Mouse (Mus musculus): ENCODE data around the gene Rfwd3.
"Not testable (repeated sequence)": the region's sequence is repeated elsewhere in the genome, so short reads cannot be mapped to it uniquely, and the experiment has no call there.

Gene Rfwd3

GRCm38 (mm10) chr8:111299821-111300568 is at the start of gene Rfwd3:
Gene Rfwd3 (minus strand): TSS chr8:111300222.
- peak; percentile 98 to 99 for DNase-seq

GRCm38 (mm10) chr8:111343225-111343624 is 43.2 kb upstream of the Rfwd3 start:
- DNase-seq: peak; percentile 82 to 90

GRCm38 (mm10) chr8:111340186-111340585 is 40.2 kb upstream of the Rfwd3 start:
- no peak for DNase-seq

GRCm38 (mm10) chr8:111338370-111339208 is 38.6 kb upstream of the Rfwd3 start:
- DNase-seq: no peak

DNA sequence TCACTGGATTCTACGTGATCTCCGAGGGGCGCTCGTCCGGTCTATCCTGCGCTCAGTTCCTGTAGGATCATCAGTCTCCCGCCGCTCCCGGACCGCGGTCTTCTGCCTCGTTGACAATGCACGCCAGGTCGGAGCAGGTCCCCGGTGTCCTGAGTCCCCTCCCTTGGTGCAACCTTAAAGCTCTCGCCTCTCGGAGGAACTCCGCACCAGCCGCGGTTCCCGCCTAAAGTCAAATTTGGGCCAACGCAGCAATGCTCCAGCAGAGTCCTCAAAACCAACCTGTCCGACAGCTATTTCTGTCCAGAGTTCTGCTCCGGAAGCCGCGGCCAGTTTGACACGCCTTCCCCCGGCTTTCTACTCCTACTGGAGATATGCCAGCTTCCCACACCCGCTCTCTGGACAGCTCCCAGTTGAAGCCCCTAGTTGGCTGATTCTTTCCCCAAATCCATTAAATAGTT is 37.9 kb upstream of the Rfwd3 start, which contains the start of gene Mlkl:
TSS of gene Mlkl (minus strand) at position 288 of the 458 bp plus-strand sequence.
- DNase-seq: peak; percentile 67 to 73

DNA sequence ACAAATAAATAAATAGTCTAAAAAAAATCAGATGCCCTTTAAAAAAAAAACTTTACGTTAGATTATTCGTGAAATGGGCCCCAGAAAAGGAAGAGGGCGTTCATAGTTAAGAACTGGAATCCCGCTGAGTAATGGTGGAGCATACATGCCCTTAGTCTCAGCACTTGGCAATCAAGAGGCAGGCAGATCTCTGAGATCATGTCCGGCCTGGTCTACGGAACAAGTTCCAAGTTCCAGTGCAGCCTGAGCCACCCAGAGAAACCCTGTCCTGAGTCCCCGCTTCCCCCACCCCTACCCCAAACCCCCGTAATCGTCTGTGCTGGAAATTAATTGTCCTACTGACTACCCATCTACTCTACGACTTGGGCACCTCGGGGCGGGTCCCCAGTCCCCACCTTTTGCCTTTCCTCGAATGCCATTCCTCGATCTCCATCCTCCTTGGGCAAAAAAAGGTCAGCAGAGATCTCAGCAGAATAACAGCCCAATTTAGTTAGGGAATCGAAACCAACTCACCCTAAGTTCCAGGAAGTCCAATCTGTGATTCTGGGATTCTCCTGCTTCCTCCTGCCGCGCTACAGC is 37.4 kb upstream of the Rfwd3 start:
- peak; percentile 10 to 40 for DNase-seq

- no peak for DNase-seq
Measured at GRCm38 (mm10) chr8:111336692-111337091, 36.7 kb upstream of the Rfwd3 start.

DNA sequence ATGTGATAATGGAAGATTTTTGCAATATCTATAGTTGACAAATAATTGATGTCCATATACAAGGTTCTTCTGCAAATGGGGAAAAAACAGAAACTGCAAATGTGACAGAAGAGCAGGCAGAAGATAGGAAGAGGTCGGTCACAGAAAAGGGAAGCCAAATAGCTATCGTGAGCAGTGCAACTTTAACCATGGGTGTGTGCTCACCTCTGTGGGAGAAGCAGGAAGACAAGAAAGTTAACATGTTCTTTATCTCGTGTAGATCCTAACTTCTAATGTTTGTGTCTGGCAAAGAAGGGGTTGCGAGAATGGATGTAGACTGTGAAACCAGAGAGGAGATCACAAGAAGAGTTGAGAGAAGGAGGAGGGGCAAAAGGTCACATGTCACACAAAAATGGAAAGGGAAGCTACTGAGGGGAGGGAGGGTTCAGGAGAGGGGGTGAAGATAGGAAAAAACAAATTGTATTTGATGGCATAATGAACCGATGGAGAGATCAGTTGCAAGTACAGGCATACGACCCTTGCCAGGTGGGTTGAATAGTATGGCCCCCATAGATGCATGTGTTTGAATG is 25.3 kb upstream of the Rfwd3 start:
- DNase-seq: no peak

DNA sequence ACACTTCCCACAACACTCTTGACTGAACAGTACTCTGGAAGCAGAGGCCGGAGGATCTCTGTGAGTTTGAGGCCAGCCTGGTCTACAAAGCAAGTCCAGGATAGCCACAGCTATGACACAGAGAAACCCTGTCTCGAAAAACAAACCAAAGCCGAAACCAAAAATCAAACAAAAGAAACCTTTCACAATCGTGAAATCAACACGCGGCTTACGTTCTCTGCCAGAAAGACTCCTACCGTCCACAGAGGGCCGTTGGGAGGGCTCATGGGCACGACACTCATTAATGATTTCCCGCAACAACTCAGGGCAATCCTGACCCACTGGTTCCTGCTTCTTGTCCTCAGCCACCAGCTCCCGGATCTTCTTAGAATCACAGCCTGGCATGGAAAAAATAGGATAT is 14.7 kb upstream of the Rfwd3 start:
- DNase-seq: no peak

DNA sequence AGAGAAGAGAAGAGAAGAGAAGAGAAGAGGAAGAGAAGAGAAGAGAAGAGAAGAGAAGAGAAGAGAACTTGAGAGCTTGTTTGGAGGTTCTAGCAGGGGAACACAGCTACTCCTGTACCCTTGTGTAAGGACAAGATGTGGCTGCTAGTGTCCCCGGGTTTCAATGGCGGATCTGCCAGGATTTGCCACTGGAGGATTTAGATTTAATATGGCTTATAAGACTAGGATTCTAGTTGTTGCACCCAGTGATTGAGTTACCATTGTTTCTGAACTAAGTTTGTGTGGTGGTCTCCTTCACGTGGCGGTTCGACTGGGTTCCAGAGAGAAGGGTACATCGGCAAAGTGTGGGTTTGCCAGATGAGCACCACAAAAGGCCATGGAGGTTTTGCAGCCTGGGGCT is 13.9 kb upstream of the Rfwd3 start:
- not testable (repeated sequence) for DNase-seq

DNA sequence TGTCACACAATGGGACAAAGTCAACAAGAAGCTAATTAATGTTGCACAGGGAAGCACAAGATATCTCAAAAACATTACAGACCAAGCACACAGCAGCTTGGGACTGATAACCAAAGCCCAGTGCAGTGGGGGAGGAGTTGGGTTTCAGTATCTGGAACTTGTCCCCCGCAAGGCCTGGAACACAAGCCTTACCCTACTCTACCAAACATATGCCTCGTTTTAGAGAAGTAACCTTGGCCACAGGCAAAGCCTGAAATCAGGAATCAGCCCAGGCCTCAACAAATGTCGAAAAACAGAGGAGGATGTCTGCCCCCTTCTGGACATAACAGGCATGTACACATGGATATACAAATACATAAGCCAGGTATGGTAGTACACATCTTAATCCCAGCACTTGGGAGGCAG is 12.7 kb upstream of the Rfwd3 start:
- DNase-seq: peak in 1 of 2 experiments; percentile 6

- not testable (repeated sequence) for DNase-seq
Measured at GRCm38 (mm10) chr8:111310006-111310405, 10.0 kb upstream of the Rfwd3 start.

DNA sequence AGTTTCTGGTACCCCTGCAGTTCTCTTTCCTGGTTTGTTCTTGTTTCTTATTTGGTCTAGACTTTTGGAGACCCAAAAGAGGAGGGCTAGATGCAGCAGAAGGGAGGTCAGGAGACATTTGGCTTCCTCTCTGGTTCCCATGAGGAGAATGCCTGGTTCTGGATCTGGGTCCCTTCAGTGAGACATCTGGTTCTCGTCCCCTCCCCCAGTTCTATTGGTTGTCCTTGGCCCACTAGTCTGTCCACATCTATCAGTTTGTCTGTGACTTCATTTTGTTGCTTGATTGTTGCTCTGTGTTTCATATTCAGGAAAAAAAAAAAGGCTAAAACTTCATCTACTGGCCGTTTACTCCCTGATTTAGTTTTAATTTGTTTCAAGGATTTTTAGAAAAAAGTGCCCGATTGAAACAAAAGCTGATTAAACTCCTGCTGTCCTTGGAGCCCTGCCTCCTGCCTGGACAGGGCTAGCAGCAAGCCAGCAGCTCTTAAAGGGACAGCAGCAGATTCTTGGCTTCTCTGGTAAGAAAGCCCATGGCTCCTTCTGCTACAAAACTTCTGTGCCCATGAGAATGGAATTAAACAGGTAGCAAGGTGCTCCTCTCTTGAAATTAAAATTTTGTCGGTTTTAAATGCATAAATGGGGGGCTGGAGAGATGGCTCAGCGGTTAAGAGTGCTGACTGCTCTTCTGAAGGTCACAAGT is 5.2 kb upstream of the Rfwd3 start:
- peak; percentile 5 to 43 for DNase-seq

GRCm38 (mm10) chr8:111304359-111304758 is 4.3 kb upstream of the Rfwd3 start:
- DNase-seq: no peak

DNA sequence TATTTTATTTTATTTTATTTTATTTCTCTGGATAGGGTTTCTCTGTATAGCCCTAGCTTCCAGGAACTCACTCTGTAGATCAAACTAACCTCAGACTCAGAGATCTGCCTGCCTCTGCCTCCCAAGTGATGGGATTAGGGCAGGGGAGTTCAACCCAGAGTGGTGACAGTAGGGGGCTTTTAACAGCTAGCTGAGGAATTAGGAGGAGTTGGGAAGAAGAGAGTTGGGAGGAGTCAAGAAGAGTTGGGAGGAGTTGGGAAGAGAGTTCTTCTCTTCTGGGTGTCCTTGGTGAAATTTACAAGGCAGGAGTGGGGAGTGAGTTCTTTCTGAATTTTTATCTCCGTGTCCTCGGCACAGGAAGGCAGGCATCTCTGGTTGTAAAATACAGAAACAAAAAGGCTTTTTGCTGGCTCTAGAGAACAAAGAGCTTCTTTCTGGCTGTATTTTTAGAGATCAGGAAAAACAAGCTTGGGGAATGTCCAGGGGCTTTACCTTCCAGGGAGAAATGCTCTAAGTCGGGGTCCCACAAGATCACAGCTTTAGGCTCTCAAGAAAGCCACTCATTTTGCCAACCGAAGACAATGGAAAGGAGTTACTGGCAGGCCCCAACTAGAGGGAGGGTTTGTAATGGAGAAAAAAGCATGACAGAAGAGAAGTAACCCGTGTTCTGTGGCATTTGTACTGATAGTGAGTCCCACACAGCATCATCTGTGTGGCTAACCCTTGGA is 3.2 kb upstream of the Rfwd3 start:
- not testable (repeated sequence) for DNase-seq

DNA sequence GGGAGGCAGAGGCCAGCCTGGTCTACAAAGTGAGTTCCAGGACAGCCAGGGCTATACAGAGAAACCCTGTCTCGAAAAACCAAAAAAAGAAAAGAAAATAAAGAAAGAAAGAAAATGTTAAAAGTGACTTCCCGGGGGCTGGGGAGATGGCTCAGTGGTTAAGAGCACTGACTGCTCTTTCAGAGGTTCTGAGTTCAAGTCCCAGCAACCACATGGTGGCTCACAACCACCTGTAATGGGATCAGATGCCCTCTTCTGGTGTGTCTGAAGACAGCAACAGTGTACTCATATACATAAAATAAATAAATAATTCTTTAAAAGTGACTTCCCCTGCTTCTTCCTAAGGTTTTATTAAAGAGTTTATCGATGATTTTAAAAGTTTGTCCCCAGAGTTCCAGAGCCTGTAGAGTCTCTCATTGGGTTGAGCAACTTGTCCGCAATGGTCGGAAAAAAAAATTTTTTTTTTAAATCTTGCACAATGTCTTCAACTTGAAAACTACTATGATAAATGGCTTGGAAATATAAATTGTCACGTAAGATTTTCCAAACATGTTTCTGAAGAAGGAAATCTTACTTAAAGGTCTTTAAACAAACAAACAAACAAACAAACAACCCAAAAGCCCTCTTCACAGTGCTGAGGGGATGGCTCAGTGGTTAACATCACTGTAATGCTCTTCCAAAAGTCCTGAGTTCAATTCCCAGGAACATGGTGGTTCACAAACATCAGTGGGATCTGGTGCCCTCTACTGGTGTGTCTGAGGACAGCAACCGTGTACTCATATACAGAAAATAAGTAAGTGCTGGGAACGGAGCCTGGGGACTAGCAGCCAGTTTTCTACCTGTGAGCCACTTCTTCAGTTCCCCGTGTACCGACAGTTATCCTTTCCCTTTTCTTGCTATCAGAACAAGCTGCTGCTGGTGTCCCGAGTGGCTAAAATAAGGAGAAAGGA is 850 bp upstream of the Rfwd3 start:
- DNase-seq: peak in 1 of 2 experiments; percentile 30

DNA sequence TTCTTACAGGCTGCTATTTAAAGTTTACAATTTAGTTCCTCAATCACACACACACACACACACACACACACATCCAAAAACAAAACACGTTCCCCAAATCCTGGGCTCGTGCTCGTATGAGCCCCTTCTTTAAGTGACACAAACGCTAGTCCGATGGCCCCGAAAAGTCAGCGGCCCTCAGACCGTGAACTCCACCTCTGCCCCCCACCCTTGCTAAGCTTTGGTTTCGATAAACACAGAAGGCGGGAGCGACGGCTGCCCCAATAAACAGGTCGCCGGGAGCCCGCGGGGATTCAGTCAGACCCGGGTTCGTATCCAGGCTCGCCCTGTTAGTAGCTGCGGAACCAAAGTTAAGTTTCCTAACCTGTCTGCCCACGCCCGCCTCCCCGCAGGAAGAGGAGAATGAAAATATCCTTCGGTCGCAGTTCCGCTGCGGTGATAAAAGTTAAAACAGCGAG is 630 bp downstream of the Rfwd3 start:
- DNase-seq: peak; percentile 64 to 69

- DNase-seq: no peak
Measured at GRCm38 (mm10) chr8:111298011-111298410, 2.0 kb downstream of the Rfwd3 start.

DNA sequence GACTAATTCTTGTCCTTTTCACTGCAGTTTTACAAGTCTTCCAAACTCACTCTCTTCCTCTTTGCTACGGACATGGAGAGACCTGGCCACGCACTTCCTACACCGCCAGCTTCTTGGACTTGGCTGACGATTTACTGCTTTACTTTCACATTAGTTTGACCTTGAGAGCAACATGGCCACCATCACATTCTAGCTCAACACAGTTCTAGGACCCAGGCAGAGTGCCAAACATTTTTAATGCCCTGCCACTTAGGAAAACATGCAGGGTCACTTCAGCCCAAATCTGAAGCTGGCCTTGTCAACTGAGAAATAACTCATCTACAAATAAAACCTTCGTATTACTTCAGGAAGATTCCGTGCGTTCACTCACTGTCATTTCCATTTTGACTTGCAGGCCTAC is 8.3 kb downstream of the Rfwd3 start:
- DNase-seq: peak; percentile 68 to 69

DNA sequence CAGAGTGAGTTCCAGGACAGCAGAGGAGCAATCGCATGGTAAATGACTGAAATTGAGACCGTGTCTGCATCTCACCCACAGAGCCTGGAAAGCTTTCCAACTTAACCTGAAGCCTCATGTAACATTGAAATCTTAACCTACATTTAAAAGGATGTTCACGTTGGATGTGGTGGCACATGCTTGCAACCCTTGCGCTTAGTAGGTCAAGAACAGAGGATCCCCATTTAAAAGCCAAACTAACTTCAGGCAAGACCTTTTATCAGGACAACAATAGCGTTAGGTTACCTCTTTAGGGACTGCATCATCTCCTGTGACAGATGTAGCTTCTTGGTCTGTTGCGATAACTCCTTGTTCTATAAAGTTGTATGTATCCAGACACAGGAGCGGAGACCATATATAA is 9.4 kb downstream of the Rfwd3 start:
- no peak for DNase-seq

Data from kidney, postnatal 25 days (tissue).